Mouse (Mus musculus) left cerebral cortex, postnatal 4 days (tissue): ENCODE results near the gene Atp6v1c2. TPM values are rescaled to one million over a fixed set of nuclear protein-coding genes. Genes with fewer than 3 reads are reported as not detected.
A peak's percentile ranks its signal among the peaks of the same experiment; 100 is the strongest.

ENCODE experiments used
- DNase-seq: peaks from one replicate; pipeline ENCODE4 v3.0.0-alpha.2; 2022
- intact Hi-C: fragments of 180-260 bp; cut with DNase I; formaldehyde crosslinking; loops from one replicate; pipeline ENCODE4 v1.15.1; 2025
- microRNA-seq: library from miRNA; unstranded; fragments of <30 nt; microRNA quantifications from one replicate; pipeline ENCODE4 v1.2.0, GENCODE M21; 2022
- total RNA-seq, 2 experiments: library from RNA; stranded (reverse); gene quantifications; 2 replicates each; pipeline ENCODE4 v1.2.3; 2021

Gene Atp6v1c2
- total RNA-seq, 2 experiments from 2014 or later = 1.6 to 2.5 TPM

- intact Hi-C loops = no loop called here
- DNase-seq = no peak
These were observed 65.3 kb downstream of the Atp6v1c2 start for GRCm38 (mm10) chr12:17263881-17264280.

GRCm38 (mm10) chr12:17261005-17261404, 68.2 kb downstream of the Atp6v1c2 start:
- intact Hi-C loops = no loop called here
- peak; percentile 66 for DNase-seq

GRCm38 (mm10) chr12:17258431-17258830, 70.7 kb downstream of the Atp6v1c2 start:
- DNase-seq = no peak
- intact Hi-C loops = loop anchor here (5.0 to 10.0 kb wide), 2 partner anchors 84 to 451 kb away; partner anchors contain the start of gene Kcnf1

GRCm38 (mm10) chr12:17256905-17257304, 72.3 kb downstream of the Atp6v1c2 start:
- intact Hi-C loops = loop anchor here (2.0 to 10.0 kb wide), 3 partner anchors 82 to 450 kb away; partner anchors contain the start of gene Kcnf1
- DNase-seq = peak; percentile 60

GRCm38 (mm10) chr12:17255602-17256001, 73.6 kb downstream of the Atp6v1c2 start:
- DNase-seq = no peak
- intact Hi-C loops = loop anchor here (2.0 to 10.0 kb wide), 3 partner anchors 81 to 448 kb away; partner anchors contain the start of gene Kcnf1

GRCm38 (mm10) chr12:17253069-17253468, 76.1 kb downstream of the Atp6v1c2 start:
- DNase-seq = peak; percentile 78
- intact Hi-C loops = loop anchor here (10.0 kb wide), 1 partner anchor 78 kb away; the partner anchor contains the start of gene Kcnf1

GRCm38 (mm10) chr12:17250962-17251361, 78.2 kb downstream of the Atp6v1c2 start:
- intact Hi-C loops = loop anchor here (10.0 kb wide), 1 partner anchor 76 kb away; the partner anchor contains the start of gene Kcnf1
- DNase-seq = no peak

- intact Hi-C loops = no loop called here
- DNase-seq = peak; percentile 21
These were observed 87.1 kb downstream of the Atp6v1c2 start for GRCm38 (mm10) chr12:17242041-17242440.

- DNase-seq = no peak
- intact Hi-C loops = no loop called here
These were observed 87.5 kb downstream of the Atp6v1c2 start for GRCm38 (mm10) chr12:17241614-17242013.

- intact Hi-C loops = no loop called here
- DNase-seq = no peak
These were observed 88.1 kb downstream of the Atp6v1c2 start for GRCm38 (mm10) chr12:17241016-17241415.

- DNase-seq = no peak
- intact Hi-C loops = no loop called here
These were observed 89.8 kb downstream of the Atp6v1c2 start for GRCm38 (mm10) chr12:17239428-17239688.

GRCm38 (mm10) chr12:17238588-17239427, 90.4 kb downstream of the Atp6v1c2 start:
- DNase-seq = no peak
- intact Hi-C loops = no loop called here

- no peak for DNase-seq
- intact Hi-C loops = no loop called here
These were observed 93.4 kb downstream of the Atp6v1c2 start for GRCm38 (mm10) chr12:17235535-17236313.

Small RNAs within 50 kb of the gene (microRNA-seq; reads per million reads assigned to microRNA genes)
- 9.0 reads per million, percentile 24 among the genes with 10 or more reads in this experiment for gene Mir3066

Other genes starting within 250 kb of the Atp6v1c2 start
- gene Kcnf1, start 152.5 kb downstream of the Atp6v1c2 start, total RNA-seq = 10 to 100 TPM; 35.1 to 36.1 TPM
- gene Pdia6, start 62.8 kb downstream of the Atp6v1c2 start, total RNA-seq = 100 to 1,000 TPM; 187 to 196 TPM
- gene Nol10, start 19.1 kb upstream of the Atp6v1c2 start, total RNA-seq = 10 to 100 TPM; 21.1 to 21.5 TPM
- gene Odc1, start 215.4 kb upstream of the Atp6v1c2 start, total RNA-seq = 100 to 1,000 TPM; 177 to 178 TPM